Mouse (Mus musculus): Measurements from ENCODE around the gene Agtrap.

- no peak for TF ChIP-seq CTCF (IDR thresholded peaks at IDR 0.05; ENCODE audit: low read depth)
- no peak for TF ChIP-seq EP300 (IDR thresholded peaks at IDR 0.05; ENCODE audit: low read depth)
These were observed 40.4 kb upstream of the Agtrap start for GRCm38 (mm10) chr4:148128241-148128640.
